Mouse (Mus musculus): ENCODE measurements around the gene Ppfia2.

GRCm38 (mm10) chr10:106924334-106924733 is 454.2 kb downstream of the Ppfia2 start:
- no peak for TF ChIP-seq MYOG (IDR thresholded peaks at IDR 0.05; ENCODE audit: control insufficient read depth, extremely low read depth, insufficient read length)
- no peak for TF ChIP-seq CTCF (IDR thresholded peaks at IDR 0.05; ENCODE audit: control insufficient read depth, insufficient read depth, insufficient read length)
- no peak for TF ChIP-seq CEBPB (IDR thresholded peaks at IDR 0.05; ENCODE audit: low read depth)

Measured in C2C12 (cell line).